Mouse (Mus musculus) stomach, embryonic 16.5 days (tissue): Measurements from ENCODE around the gene Pacsin3. TPM values are rescaled to one million over a fixed set of nuclear protein-coding genes. Genes with fewer than 3 reads are reported as not detected.
A peak's percentile ranks its signal among the peaks of the same experiment; 100 is the strongest.

Experiments used
- ATAC-seq: fragments of 200-750 bp; cut with Nextera tagmentation; 2 replicates; pipeline ENCODE4 v1.8.0; 2017; ENCODE audit warnings: moderate number of reproducible peaks, moderate TSS enrichment; ENCODE audit not compliant: insufficient read depth, low FRiP score
- H3K27ac ChIP-seq: fragments of 300-500 bp; sonication (generic); 2 replicates; pipeline ENCODE4 v1.5.1; 2014; ENCODE audit warnings: low read length
- H3K27me3 ChIP-seq: fragments of 300-500 bp; sonication (generic); 2 replicates; pipeline ENCODE4 v1.6.1; 2014; ENCODE audit warnings: low read length, control low read depth, mixed read lengths; ENCODE audit not compliant: control insufficient read depth, insufficient read depth
- H3K36me3 ChIP-seq: fragments of 300-500 bp; sonication (generic); 2 replicates; pipeline ENCODE4 v1.6.1; 2014; ENCODE audit warnings: low read length; ENCODE audit not compliant: control insufficient read depth, insufficient read depth
- H3K4me1 ChIP-seq: fragments of 300-500 bp; sonication (generic); 2 replicates; pipeline ENCODE4 v1.6.1; 2014; ENCODE audit warnings: low read length, control low read depth, mixed read lengths; ENCODE audit not compliant: control insufficient read depth, insufficient read depth
- H3K4me2 ChIP-seq: fragments of 300-500 bp; sonication (generic); 2 replicates; pipeline ENCODE4 v1.6.1; 2014; ENCODE audit warnings: low read depth, low read length, mixed read lengths
- H3K4me3 ChIP-seq: fragments of 300-500 bp; sonication (generic); replicated peaks from 2 replicates; pipeline ENCODE4 v1.5.1; 2014; ENCODE audit warnings: mild to moderate bottlenecking, low read length
- H3K9ac ChIP-seq: fragments of 300-500 bp; sonication (generic); 2 replicates; pipeline ENCODE4 v1.6.1; 2014; ENCODE audit warnings: low read length
- H3K9me3 ChIP-seq: fragments of 300-500 bp; sonication (generic); replicated peaks from 2 replicates; pipeline ENCODE4 v1.6.1; 2016; ENCODE audit warnings: low read length, control low read depth; ENCODE audit not compliant: control insufficient read depth
- WGBS: fragments of 180-500 bp; shearing (Covaris S2); extraction: QIAGEN DNeasy Blood & Tissue Kit; methylation state at CpG from one replicate; pipeline ENCODE4 v1.1.7; 2014; 5-methylcytosine and 5-hydroxymethylcytosine counted together
- polyA plus RNA-seq: library from polyadenylated mRNA; unstranded; fragments of >200 nt; fragmentation: Nextera tagmentation; extraction: Ambion mirVana; gene quantifications from 2 replicates; pipeline ENCODE4 v1.2.1, GENCODE M21; 2015

Gene Pacsin3
- polyA plus RNA-seq, 1 experiment from 2014 or later: 65.5 TPM

DNA sequence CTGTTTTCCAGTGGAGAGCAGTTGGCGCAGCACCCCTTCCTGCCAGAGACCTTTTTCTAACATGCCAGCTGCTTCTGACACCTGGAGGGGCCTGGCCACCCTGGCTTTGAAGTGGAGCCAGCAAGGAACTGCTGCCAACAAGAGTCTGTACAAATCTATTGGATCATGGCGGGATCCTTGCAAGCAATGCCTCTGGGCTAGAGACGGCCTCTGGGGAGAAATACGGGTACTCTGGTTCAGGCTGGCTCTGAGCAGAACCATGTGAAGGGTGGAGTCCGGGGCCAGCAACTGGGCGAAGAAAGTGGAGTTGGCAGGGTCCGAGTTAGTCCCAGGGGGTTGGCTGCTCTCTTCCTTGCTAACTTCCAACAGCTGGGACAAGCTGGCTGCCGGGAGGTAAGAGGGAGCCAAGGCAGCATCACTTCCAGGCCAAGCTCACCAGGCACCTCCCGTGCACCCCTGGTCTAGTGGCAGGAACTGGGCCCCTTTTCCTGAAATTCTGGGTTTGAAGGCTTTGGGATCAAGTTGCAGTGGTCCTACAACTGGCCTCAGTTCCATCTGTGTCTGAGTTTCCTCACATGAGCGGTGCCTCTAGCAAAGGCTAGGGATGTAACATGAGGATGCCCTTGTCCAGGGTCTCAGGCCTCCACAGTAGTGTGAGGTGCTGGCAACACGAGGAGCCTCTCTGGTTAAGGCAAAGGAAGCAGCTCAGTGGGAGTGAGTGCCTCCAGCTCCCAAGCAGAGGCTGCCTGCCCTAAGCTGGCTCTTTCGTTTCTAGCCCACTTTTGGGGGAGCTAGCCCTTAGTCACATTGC lies 35.6 kb downstream of the Pacsin3 start:
- Histone ChIP-seq H3K9me3 (no peaks in the 10 kb centered on the region), H3K4me2 (no peak overlapping the region), H3K4me3 (no peak overlapping the region), H3K9ac (no peak overlapping the region), H3K27ac (no peak overlapping the region), H3K27me3 (no peaks in the 10 kb centered on the region), H3K4me1 (0 out of 2 replicates have a peak, but pooled peaks cover 3% of the 10 kb centered on the region), H3K36me3 (no peaks in the 10 kb centered on the region)
- WGBS: 65% methylated on average over 12 of the region's 12 CpGs
- no peak; the same call in 1 of the 2 replicates for ATAC-seq

DNA sequence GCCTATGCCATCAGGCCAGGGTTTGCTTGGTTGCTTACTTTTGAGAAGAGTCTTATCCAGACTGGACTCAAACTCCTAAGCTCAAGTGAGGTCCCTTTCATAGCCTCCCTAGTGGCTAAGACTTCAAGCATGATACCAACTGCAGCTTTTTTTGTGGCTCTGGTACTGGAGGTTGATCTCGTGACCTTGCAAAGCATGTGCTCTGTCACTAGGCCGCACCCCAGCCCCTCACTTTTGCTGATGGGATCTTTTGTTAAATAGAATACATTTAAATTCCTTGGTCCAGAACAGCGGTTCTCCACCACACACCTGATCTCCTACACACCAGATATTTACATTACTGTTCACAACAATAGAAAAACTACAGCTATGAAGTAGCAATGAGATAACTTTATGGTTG lies 38.5 kb downstream of the Pacsin3 start:
- no peaks in the 10 kb centered on the region for H3K9me3 ChIP-seq

DNA sequence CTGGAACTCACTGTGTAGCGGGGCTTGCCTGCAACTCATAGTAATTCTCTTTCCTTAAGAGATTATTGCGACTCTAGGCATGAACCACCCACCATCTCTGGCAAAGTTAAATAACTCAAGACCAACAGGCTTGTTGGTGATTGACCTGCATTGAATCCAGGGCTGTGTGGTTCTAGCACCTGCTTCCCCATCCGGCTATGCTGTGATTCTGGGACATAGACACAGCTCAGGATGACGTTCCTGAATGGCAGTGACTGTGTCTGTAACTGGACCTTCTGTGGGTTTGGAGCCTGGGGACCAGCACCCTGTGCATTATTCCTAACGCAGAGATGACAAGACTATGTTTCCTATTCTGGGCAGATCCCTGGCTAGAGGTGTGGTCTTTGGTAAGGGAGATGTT lies 40.1 kb downstream of the Pacsin3 start:
- whole genome bisulfite sequencing: 87% methylated on average over 5 of the region's 5 CpGs

More for the DNA sequence above, 38.5 kb downstream of the Pacsin3 start:
- Histone ChIP-seq H3K4me1 (0 out of 2 replicates have a peak, but pooled peaks cover 3% of the 10 kb centered on the region), H3K27me3 (no peaks in the 10 kb centered on the region), H3K9ac (no peak overlapping the region), H3K4me3 (no peak overlapping the region), H3K4me2 (no peak overlapping the region), H3K36me3 (no peaks in the 10 kb centered on the region), H3K27ac (no peak overlapping the region)
- ATAC-seq: no peak
- WGBS: 78% methylated on average over 3 of the region's 3 CpGs

DNA sequence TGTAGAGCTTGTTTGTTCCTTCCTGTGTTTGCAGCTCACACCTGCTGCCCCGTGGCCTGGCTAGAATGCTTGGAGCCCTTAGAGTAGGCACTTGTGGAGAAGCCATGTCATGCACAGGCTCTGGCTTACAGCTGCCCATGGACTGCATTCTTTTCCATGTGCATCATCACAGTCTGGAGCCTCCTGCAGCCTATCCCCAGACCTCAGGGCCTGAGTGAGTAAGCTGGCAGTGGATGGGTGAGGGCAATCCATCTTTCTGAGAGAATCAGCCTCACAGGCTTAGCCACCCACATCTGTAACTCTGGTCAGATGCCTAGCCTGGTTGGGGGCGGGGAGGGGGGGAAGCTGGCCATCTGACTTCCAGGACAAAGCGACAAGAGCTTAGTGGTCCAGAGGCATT lies 43.4 kb downstream of the Pacsin3 start:
- Histone ChIP-seq H3K9ac (no peak overlapping the region), H3K4me3 (no peak overlapping the region), H3K36me3 (no peaks in the 10 kb centered on the region), H3K27ac (no peak overlapping the region), H3K4me2 (no peak overlapping the region), H3K27me3 (no peaks in the 10 kb centered on the region), H3K4me1 (no peaks in the 10 kb centered on the region), H3K9me3 (no peaks in the 10 kb centered on the region)
- 51% methylated on average over 3 of the region's 3 CpGs for WGBS
- ATAC-seq: peak; percentile 66

More for the DNA sequence above, 40.1 kb downstream of the Pacsin3 start:
- Histone ChIP-seq H3K27ac (no peak overlapping the region), H3K9me3 (no peaks in the 10 kb centered on the region), H3K4me2 (no peak overlapping the region), H3K4me1 (0 out of 2 replicates have a peak, but pooled peaks cover 3% of the 10 kb centered on the region), H3K36me3 (no peaks in the 10 kb centered on the region), H3K27me3 (no peaks in the 10 kb centered on the region), H3K9ac (no peak overlapping the region), H3K4me3 (no peak overlapping the region)
- ATAC-seq: no peak

DNA sequence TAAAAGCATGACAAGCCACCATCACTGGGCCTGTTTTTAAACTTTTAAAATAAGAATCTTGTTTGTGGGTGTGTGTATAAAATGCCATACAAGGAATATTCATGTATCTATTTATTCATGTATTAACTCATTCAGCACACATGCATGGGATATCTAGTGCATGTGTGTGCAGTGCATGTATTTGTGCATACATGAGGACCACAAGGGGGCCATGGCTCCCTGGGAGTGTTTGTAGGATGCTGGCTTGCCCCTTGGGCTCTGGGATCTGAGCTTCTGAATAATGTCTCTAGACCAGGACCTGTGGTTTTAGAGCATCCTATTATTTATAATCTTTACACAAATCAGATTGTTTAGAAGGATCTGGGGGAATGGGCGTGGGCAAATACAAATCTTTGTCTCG lies 45.0 kb downstream of the Pacsin3 start:
- ATAC-seq: no peak
- Histone ChIP-seq H3K9ac (no peak overlapping the region), H3K27me3 (no peaks in the 10 kb centered on the region), H3K9me3 (no peaks in the 10 kb centered on the region), H3K4me1 (no peaks in the 10 kb centered on the region), H3K4me3 (no peak overlapping the region), H3K27ac (no peak overlapping the region), H3K36me3 (no peaks in the 10 kb centered on the region), H3K4me2 (no peak overlapping the region)
- WGBS: 87% methylated on average over 2 of the region's 2 CpGs

DNA sequence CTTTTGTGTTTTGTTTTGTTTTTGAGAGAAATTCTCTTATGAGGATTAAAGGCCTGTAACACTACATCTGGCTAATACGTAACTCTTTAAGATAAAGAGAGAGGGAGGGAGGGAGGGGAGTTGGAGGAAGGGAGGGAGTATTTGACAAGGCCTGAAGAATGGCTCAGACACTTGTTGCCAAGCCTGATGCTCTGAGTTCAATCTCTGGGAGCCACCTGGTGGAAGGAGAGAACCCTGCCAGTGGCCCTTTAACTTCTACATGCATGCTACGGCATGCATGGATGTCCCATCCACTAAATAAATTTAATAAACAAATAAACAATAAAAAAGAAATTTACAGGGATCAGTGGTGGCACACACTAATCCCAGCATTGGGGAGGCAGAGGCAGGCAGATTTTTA lies 46.1 kb downstream of the Pacsin3 start:
- H3K4me1 ChIP-seq: no peaks in the 10 kb centered on the region
- no peaks in the 10 kb centered on the region for H3K9me3 ChIP-seq
- H3K4me3 ChIP-seq: no peak overlapping the region
- H3K27ac ChIP-seq: no peak overlapping the region
- ATAC-seq: no peak
- no peak overlapping the region for H3K9ac ChIP-seq
- WGBS: 61% methylated on average over 2 of the region's 2 CpGs
- no peaks in the 10 kb centered on the region for H3K36me3 ChIP-seq
- no peak overlapping the region for H3K4me2 ChIP-seq
- no peaks in the 10 kb centered on the region for H3K27me3 ChIP-seq

DNA sequence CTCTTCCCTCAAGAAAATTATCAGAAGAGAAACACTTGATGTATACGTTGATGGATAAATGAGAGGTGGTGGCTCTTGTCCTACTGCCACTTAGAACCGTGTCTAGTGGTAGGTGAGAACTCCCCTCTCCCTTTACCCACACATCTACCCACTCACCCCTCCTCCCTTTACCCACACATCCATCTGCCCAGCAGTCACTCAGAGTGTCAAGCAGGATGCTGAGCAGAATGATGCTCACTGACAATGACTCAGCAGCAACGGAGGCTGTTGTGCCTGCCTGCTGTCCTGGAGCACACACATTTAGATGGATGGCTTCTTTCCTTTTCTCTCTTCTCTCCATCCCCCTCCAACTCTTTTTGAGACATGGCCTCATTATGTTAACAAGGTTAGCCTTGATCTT lies 47.1 kb downstream of the Pacsin3 start:
- WGBS: 60% methylated on average over 3 of the region's 3 CpGs
- no peaks in the 10 kb centered on the region for H3K36me3 ChIP-seq
- no peak for ATAC-seq

DNA sequence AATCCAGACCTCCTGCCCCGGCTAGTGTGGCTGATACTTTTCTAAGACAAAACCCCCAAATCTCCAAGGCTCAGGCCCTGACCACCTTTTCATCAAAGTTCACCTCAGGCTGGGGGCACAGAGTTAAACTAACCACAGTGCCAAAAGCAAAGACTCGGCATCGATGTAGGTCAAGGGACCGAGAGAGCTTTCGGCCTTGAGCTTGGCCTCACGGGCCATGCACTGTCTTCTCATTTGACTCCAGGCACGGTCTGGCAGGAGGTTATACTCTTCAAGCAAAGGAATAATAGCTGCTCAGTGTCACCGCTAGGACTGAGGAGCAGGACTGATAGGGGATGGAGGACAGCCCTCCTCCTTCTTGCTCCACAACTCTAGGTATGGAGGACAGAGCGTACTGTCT lies 50.2 kb downstream of the Pacsin3 start:
- Histone ChIP-seq H3K4me1 (0 out of 2 replicates have a peak, but pooled peaks cover 6% of the 10 kb centered on the region), H3K36me3 (no peaks in the 10 kb centered on the region), H3K9ac (no peak overlapping the region), H3K9me3 (no peaks in the 10 kb centered on the region), H3K4me3 (no peak overlapping the region), H3K4me2 (no peak overlapping the region), H3K27me3 (no peaks in the 10 kb centered on the region), H3K27ac (no peak overlapping the region)
- WGBS: 91% methylated on average over 9 of the region's 9 CpGs
- ATAC-seq: no peak

More for the DNA sequence above, 47.1 kb downstream of the Pacsin3 start:
- Histone ChIP-seq H3K4me1 (no peaks in the 10 kb centered on the region), H3K27ac (no peak overlapping the region), H3K9ac (no peak overlapping the region), H3K27me3 (no peaks in the 10 kb centered on the region), H3K4me2 (no peak overlapping the region), H3K9me3 (no peaks in the 10 kb centered on the region), H3K4me3 (no peak overlapping the region)

DNA sequence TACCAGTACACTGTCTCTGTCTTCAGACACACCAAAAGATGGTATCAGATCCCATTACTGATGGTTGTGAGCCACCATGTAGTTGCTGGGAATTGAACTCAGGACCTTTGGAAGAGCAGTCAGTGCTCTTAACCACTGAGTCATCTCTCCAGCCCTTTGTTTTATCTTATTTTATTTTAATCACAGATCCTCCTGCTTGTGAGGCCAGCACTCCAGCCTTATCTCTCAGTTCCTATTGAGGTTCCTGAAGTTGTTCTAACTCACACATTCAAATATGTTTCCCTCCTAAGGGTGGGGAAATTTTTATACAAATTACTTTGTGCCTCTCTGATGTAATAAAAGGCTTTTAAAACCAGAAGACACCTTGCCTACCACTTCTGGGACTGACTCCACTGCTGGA lies 50.8 kb downstream of the Pacsin3 start:
- H3K27ac ChIP-seq: no peak overlapping the region
- H3K27me3 ChIP-seq: no peaks in the 10 kb centered on the region
- H3K36me3 ChIP-seq: no peaks in the 10 kb centered on the region
- no peaks in the 10 kb centered on the region for H3K9me3 ChIP-seq
- no peak overlapping the region for H3K9ac ChIP-seq
- H3K4me2 ChIP-seq: no peak overlapping the region
- no peak overlapping the region for H3K4me3 ChIP-seq
- H3K4me1 ChIP-seq: 0 out of 2 replicates have a peak, but pooled peaks cover 6% of the 10 kb centered on the region
- ATAC-seq: no peak
